Mouse (Mus musculus) heart, postnatal 0 days (tissue): Measurements from ENCODE around the gene Spc24. TPM values are rescaled to one million over a fixed set of nuclear protein-coding genes. Genes with fewer than 3 reads are reported as not detected.

Experiments used
- ATAC-seq: fragments of 200-750 bp; cut with Nextera tagmentation; 2 replicates; pipeline ENCODE4 v1.8.0; 2017; ENCODE audit warnings: low read depth, moderate number of reproducible peaks, moderate library complexity; ENCODE audit not compliant: insufficient read depth
- DNase-seq: peaks from one replicate; pipeline ENCODE4 v3.0.0-alpha.2; 2016; ENCODE audit warnings: low spot score
- H3K27ac ChIP-seq: fragments of 300-500 bp; sonication (generic); 2 replicates; pipeline ENCODE4 v1.5.1; 2014; ENCODE audit warnings: low read depth, mild to moderate bottlenecking
- H3K27me3 ChIP-seq: fragments of 300-500 bp; sonication (generic); 2 replicates; pipeline ENCODE4 v1.6.1; 2014; ENCODE audit warnings: low read length, mixed read lengths; ENCODE audit not compliant: control insufficient read depth, insufficient read depth
- H3K36me3 ChIP-seq: fragments of 300-500 bp; sonication (generic); replicated peaks from 2 replicates; pipeline ENCODE4 v1.6.1; 2014; ENCODE audit warnings: low read length, mixed read lengths; ENCODE audit not compliant: control insufficient read depth, insufficient read depth
- H3K4me1 ChIP-seq: fragments of 300-500 bp; sonication (generic); 2 replicates; pipeline ENCODE4 v1.6.1; 2014; ENCODE audit warnings: antibody characterized with exemption; ENCODE audit not compliant: control insufficient read depth, insufficient read depth
- H3K4me2 ChIP-seq: fragments of 300-500 bp; sonication (generic); 2 replicates; pipeline ENCODE4 v1.6.1; 2014; ENCODE audit warnings: low read depth, mild to moderate bottlenecking, low read length, moderate library complexity
- H3K4me3 ChIP-seq: fragments of 300-500 bp; sonication (generic); 2 replicates; pipeline ENCODE4 v1.5.1; 2014; ENCODE audit warnings: low read depth, low read length
- H3K9ac ChIP-seq: fragments of 300-500 bp; sonication (generic); replicated peaks from 2 replicates; pipeline ENCODE4 v1.6.1; 2014; ENCODE audit warnings: low read depth, low read length, mixed read lengths
- H3K9me3 ChIP-seq: fragments of 300-500 bp; sonication (generic); replicated peaks from 2 replicates; pipeline ENCODE4 v1.6.1; 2016; ENCODE audit warnings: low read length; ENCODE audit not compliant: control insufficient read depth
- CTCF ChIP-seq: IDR thresholded peaks from 2 replicates; pipeline ENCODE4 v1.5.1; 2016; ENCODE audit warnings: antibody characterized with exemption, control low read depth, low read depth
- EP300 ChIP-seq: IDR thresholded peaks from 2 replicates; pipeline ENCODE4 v1.6.1; 2016; ENCODE audit warnings: antibody characterized with exemption, low read depth
- WGBS: fragments of 180-500 bp; shearing (Covaris S2); extraction: QIAGEN DNeasy Blood & Tissue Kit; methylation state at CpG from one replicate; pipeline ENCODE4 v1.1.7; 2014; 5-methylcytosine and 5-hydroxymethylcytosine counted together
- polyA plus RNA-seq: library from polyadenylated mRNA; unstranded; fragments of >200 nt; fragmentation: Nextera tagmentation; extraction: Ambion mirVana; gene quantifications from 2 replicates; pipeline ENCODE4 v1.2.1, GENCODE M21; 2015
- total RNA-seq: library from RNA; depleted of rRNA; stranded (reverse); fragments of >200 nt; gene quantifications from 2 replicates; pipeline ENCODE4 v1.2.3, GENCODE M21; 2014; ENCODE audit warnings: low replicate concordance

Spc24 gene
- total and polyA plus RNA-seq, 2 experiments from 2014 or later: 22.3 to 35.2 TPM

- H3K4me3 ChIP-seq: no peak overlapping the region
- peak overlapping the region; percentile 84 for H3K27ac ChIP-seq
- peak; percentile 27; the same call in 1 of the 2 replicates for ATAC-seq
- no peak overlapping the region; the same call in 1 of the 2 replicates for H3K9ac ChIP-seq
- peaks cover 26% of the 10 kb centered on the region for H3K4me1 ChIP-seq
- 52% methylated on average over 26 of the region's 26 CpGs for WGBS
- TF ChIP-seq EP300 (no peak), CTCF (no peak)
- peaks cover 64% of the 10 kb centered on the region for H3K36me3 ChIP-seq
- H3K9me3 ChIP-seq: no peaks in the 10 kb centered on the region
- peak; percentile 41 for DNase-seq
- H3K27me3 ChIP-seq: no peaks in the 10 kb centered on the region
- H3K4me2 ChIP-seq: no peak overlapping the region
Observed at GRCm38 (mm10) chr9:21769558-21770183, 9.6 kb upstream of the Spc24 start.

- Histone ChIP-seq H3K27me3 (no peaks in the 10 kb centered on the region), H3K4me2 (no peak overlapping the region), H3K36me3 (peaks cover 55% of the 10 kb centered on the region), H3K9me3 (no peaks in the 10 kb centered on the region), H3K4me1 (peaks cover 27% of the 10 kb centered on the region), H3K9ac (peak overlapping the region; percentile 37; the same call in 1 of the 2 replicates), H3K27ac (peak overlapping the region; percentile 84), H3K4me3 (no peak overlapping the region)
- TF ChIP-seq CTCF (no peak), EP300 (no peak)
- peak; percentile 40 for ATAC-seq
- DNase-seq: peak; percentile 58
- WGBS: 18% methylated on average over 13 of the region's 13 CpGs
Observed at GRCm38 (mm10) chr9:21768511-21769411, 8.7 kb upstream of the Spc24 start.

GRCm38 (mm10) chr9:21767896-21768295 is 7.8 kb upstream of the Spc24 start:
- Histone ChIP-seq H3K9ac (no peak overlapping the region), H3K36me3 (peaks cover 48% of the 10 kb centered on the region), H3K4me3 (no peak overlapping the region), H3K4me1 (peaks cover 32% of the 10 kb centered on the region), H3K4me2 (no peak overlapping the region), H3K9me3 (no peaks in the 10 kb centered on the region), H3K27me3 (no peaks in the 10 kb centered on the region), H3K27ac (peak overlapping the region; percentile 84)
- TF ChIP-seq CTCF (no peak), EP300 (0 out of 2 replicates have a peak, but pooled peaks have one; percentile 9)
- 56% methylated on average over 11 of the region's 11 CpGs for WGBS
- ATAC-seq (peak; percentile 71), DNase-seq (peak; percentile 52)

- WGBS: 93% methylated on average over 6 of the region's 6 CpGs
- Histone ChIP-seq H3K4me3 (no peak overlapping the region), H3K27me3 (no peaks in the 10 kb centered on the region), H3K4me1 (peaks cover 34% of the 10 kb centered on the region), H3K9me3 (no peaks in the 10 kb centered on the region), H3K9ac (no peak overlapping the region), H3K36me3 (0 out of 2 replicates have a peak, but pooled peaks cover 23% of the 10 kb centered on the region), H3K27ac (no peak overlapping the region), H3K4me2 (no peak overlapping the region)
- no peak for ATAC-seq
- DNase-seq: no peak
- TF ChIP-seq EP300: no peak
- 0 out of 2 replicates have a peak, but pooled peaks have one; percentile 2 for TF ChIP-seq CTCF
Observed at GRCm38 (mm10) chr9:21764084-21764999, 4.2 kb upstream of the Spc24 start.

- H3K27me3 ChIP-seq: no peaks in the 10 kb centered on the region
- H3K9ac ChIP-seq: no peak overlapping the region
- peak; percentile 21 for ATAC-seq
- DNase-seq: peak; percentile 50
- H3K4me2 ChIP-seq: peak overlapping the region; percentile 9; the same call in 1 of the 2 replicates
- TF ChIP-seq EP300 (no peak), CTCF (no peak)
- H3K4me1 ChIP-seq: peaks cover 23% of the 10 kb centered on the region; the same call in 1 of the 2 replicates
- H3K36me3 ChIP-seq: peaks cover 13% of the 10 kb centered on the region; the same call in 1 of the 2 replicates
- H3K4me3 ChIP-seq: no peak overlapping the region
- peak overlapping the region; percentile 84 for H3K27ac ChIP-seq
- H3K9me3 ChIP-seq: no peaks in the 10 kb centered on the region
Observed at GRCm38 (mm10) chr9:21762135-21762534, 2.0 kb upstream of the Spc24 start.
